Mouse (Mus musculus): ENCODE measurements around the gene Rnf31.

- TF ChIP-seq POLR2A (IDR thresholded peaks at IDR 0.05; ENCODE audit: low read depth, low read length), result no peak
- no peak for TF ChIP-seq CTCF (IDR thresholded peaks at IDR 0.05; ENCODE audit: borderline replicate concordance, insufficient read depth, low read length)
Measured at GRCm38 (mm10) chr14:55561860-55562259, 29.6 kb upstream of the Rnf31 start.
